Mouse (Mus musculus) liver, postnatal 0 days (tissue): ENCODE measurements around the gene Pax8.

ENCODE experiments used
- CTCF ChIP-seq: sonication (generic); IDR thresholded peaks from 2 replicates; pipeline ENCODE4 v1.5.1; 2016; ENCODE audit warnings: antibody characterized with exemption, low read depth
- EP300 ChIP-seq: IDR thresholded peaks from 2 replicates; pipeline ENCODE4 v1.6.1; 2016; ENCODE audit warnings: antibody characterized with exemption, low read depth, mild to moderate bottlenecking

GRCm38 (mm10) chr2:24413172-24413571, 62.2 kb downstream of the Pax8 start:
- TF ChIP-seq CTCF: no peak
- TF ChIP-seq EP300: no peak
